Mouse (Mus musculus) kidney, adult 2 months (tissue): ENCODE measurements around the gene Scimp.

Source experiments
- CTCF ChIP-seq: fragments of 200-500 bp; conservative IDR thresholded peaks from 2 replicates; pipeline ENCODE4 v1.5.1; 2011; ENCODE audit warnings: low read depth, mild to moderate bottlenecking, control low read depth, low read length, moderate library complexity, mixed read lengths; ENCODE audit not compliant: insufficient read depth, insufficient read length
- POLR2A ChIP-seq: fragments of 200-500 bp; IDR thresholded peaks from one replicate; pipeline ENCODE4 v1.6.1; 2011; ENCODE audit warnings: low read depth, low read length, control low read depth

DNA sequence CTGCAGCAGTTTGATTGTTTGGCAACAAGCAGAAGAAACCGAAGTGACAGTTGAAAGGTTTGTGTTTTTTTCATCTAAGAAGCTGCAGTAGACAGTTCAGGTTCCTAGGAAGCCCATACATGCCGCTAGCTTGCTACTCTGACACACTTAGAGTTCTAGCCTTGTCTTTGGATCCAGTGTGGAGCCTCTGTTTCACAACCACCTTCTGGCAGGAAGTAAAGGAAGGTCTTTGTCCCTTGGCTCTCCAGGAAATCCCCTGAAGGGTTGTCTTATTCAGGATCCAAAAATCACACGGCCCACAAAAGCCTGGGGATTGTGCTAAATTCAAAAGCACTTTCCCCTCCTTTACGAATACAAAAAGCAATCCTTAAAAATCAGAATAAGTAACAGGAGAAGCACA is 57.9 kb downstream of the Scimp start:
- TF ChIP-seq POLR2A (no peak), CTCF (no peak)
